Mouse (Mus musculus): ENCODE measurements around the gene Phrf1. TPM values are rescaled to one million over a fixed set of nuclear protein-coding genes. Genes with fewer than 3 reads are reported as not detected.
A peak's percentile ranks its signal among the peaks of the same experiment; 100 is the strongest.

Phrf1 gene
- polyA plus RNA-seq, 1 experiment from 2014 or later: 50.2 TPM

DNA sequence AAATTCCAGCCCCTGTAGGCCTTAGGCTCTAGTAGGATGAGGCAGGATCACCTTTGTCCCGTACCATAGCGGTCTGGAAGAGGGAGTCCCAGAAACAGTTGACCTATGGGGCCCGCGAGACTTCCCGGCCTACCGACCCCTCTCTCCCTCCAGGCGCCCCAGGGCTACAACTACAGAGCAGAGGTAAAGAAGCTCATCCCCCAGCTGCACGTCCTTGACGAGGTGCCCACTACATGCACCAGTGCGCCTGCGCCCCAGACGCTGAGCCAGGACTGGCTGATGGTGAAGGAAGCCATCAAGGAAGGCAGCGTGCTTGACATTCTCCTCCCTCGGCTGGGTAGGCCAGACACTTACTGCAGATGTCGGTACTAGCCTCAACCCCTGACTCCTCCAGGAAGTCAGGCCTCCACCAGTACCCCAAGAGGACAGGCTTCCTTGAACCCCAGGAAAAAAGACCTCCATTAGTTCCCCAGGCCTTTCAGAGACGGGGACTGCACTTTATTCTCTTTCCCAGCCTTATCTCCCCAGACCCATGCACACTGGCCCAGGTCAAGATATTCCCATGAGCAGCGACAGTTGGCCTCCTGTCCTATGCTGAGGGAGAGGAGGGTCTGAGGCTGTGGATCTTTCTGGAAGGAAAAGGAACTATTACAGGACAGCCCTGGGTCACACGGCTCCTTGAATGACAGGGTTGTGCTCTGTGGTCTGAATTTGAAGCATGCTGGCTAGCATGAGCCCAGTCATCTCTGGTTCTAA, 22.2 kb upstream of the Phrf1 start:
- Histone ChIP-seq H3K9me3 (replicated peaks; ENCODE audit: control insufficient read depth, low read length) (no peaks in the 10 kb centered on the region), H3K4me1 (ENCODE audit: control insufficient read depth, insufficient read depth, low read length) (peaks cover 5% of the 10 kb centered on the region), H3K27me3 (ENCODE audit: control insufficient read depth, insufficient read depth, low read length) (peaks cover 3% of the 10 kb centered on the region; the same call in 1 of the 2 replicates), H3K9ac (ENCODE audit: low read depth, low read length) (no peak overlapping the region), H3K4me3 (ENCODE audit: low read depth, low read length) (no peak overlapping the region), H3K36me3 (ENCODE audit: control insufficient read depth, insufficient read depth, low read length) (no peaks in the 10 kb centered on the region), H3K4me2 (no peak overlapping the region), H3K27ac (ENCODE audit: low read depth, low read length) (no peak overlapping the region)
- no peak for ATAC-seq (replicated peaks; ENCODE audit: insufficient number of reproducible peaks, low FRiP score, low TSS enrichment)
- 82% methylated on average over 18 of the region's 18 CpGs for WGBS (ENCODE audit: insufficient replicate concordance)

- H3K9me3 ChIP-seq (replicated peaks; ENCODE audit: control insufficient read depth, low read length): no peaks in the 10 kb centered on the region
- H3K4me1 ChIP-seq (ENCODE audit: control insufficient read depth, insufficient read depth, low read length): peaks cover 5% of the 10 kb centered on the region
- H3K4me3 ChIP-seq (ENCODE audit: low read depth, low read length): no peak overlapping the region
- WGBS (ENCODE audit: insufficient replicate concordance): 74% methylated on average over 3 of the region's 3 CpGs
- H3K9ac ChIP-seq (ENCODE audit: low read depth, low read length): no peak overlapping the region
- H3K36me3 ChIP-seq (ENCODE audit: control insufficient read depth, insufficient read depth, low read length): no peaks in the 10 kb centered on the region
- peaks cover 3% of the 10 kb centered on the region; the same call in 1 of the 2 replicates for H3K27me3 ChIP-seq (ENCODE audit: control insufficient read depth, insufficient read depth, low read length)
- ATAC-seq (replicated peaks; ENCODE audit: insufficient number of reproducible peaks, low FRiP score, low TSS enrichment): peak; percentile 71
- peak overlapping the region; percentile 24; the same call in 1 of the 2 replicates for H3K4me2 ChIP-seq
- peak overlapping the region; percentile 22; the same call in 1 of the 2 replicates for H3K27ac ChIP-seq (ENCODE audit: low read depth, low read length)
Measured at GRCm38 (mm10) chr7:141209526-141209925, 19.1 kb upstream of the Phrf1 start.

GRCm38 (mm10) chr7:141210137-141210536, 18.4 kb upstream of the Phrf1 start:
- 0 out of 2 replicates have a peak overlapping the region, but pooled peaks have one; percentile 6 for H3K4me2 ChIP-seq
- no peaks in the 10 kb centered on the region for H3K9me3 ChIP-seq (replicated peaks; ENCODE audit: control insufficient read depth, low read length)
- H3K4me1 ChIP-seq (ENCODE audit: control insufficient read depth, insufficient read depth, low read length): peaks cover 10% of the 10 kb centered on the region
- H3K4me3 ChIP-seq (ENCODE audit: low read depth, low read length): no peak overlapping the region
- WGBS (ENCODE audit: insufficient replicate concordance): 66% methylated on average over 12 of the region's 12 CpGs
- ATAC-seq (replicated peaks; ENCODE audit: insufficient number of reproducible peaks, low FRiP score, low TSS enrichment): no peak
- no peak overlapping the region for H3K9ac ChIP-seq (ENCODE audit: low read depth, low read length)
- H3K27me3 ChIP-seq (ENCODE audit: control insufficient read depth, insufficient read depth, low read length): peaks cover 3% of the 10 kb centered on the region; the same call in 1 of the 2 replicates
- no peak overlapping the region for H3K27ac ChIP-seq (ENCODE audit: low read depth, low read length)
- no peaks in the 10 kb centered on the region for H3K36me3 ChIP-seq (ENCODE audit: control insufficient read depth, insufficient read depth, low read length)

GRCm38 (mm10) chr7:141210606-141211131, 17.9 kb upstream of the Phrf1 start:
- Histone ChIP-seq H3K4me1 (ENCODE audit: control insufficient read depth, insufficient read depth, low read length) (peaks cover 10% of the 10 kb centered on the region), H3K4me3 (ENCODE audit: low read depth, low read length) (no peak overlapping the region), H3K36me3 (ENCODE audit: control insufficient read depth, insufficient read depth, low read length) (no peaks in the 10 kb centered on the region), H3K4me2 (no peak overlapping the region), H3K9ac (ENCODE audit: low read depth, low read length) (no peak overlapping the region), H3K27ac (ENCODE audit: low read depth, low read length) (no peak overlapping the region), H3K9me3 (replicated peaks; ENCODE audit: control insufficient read depth, low read length) (no peaks in the 10 kb centered on the region), H3K27me3 (ENCODE audit: control insufficient read depth, insufficient read depth, low read length) (peaks cover 3% of the 10 kb centered on the region; the same call in 1 of the 2 replicates)
- ATAC-seq (replicated peaks; ENCODE audit: insufficient number of reproducible peaks, low FRiP score, low TSS enrichment): no peak
- WGBS (ENCODE audit: insufficient replicate concordance): 86% methylated on average over 14 of the region's 14 CpGs

- Histone ChIP-seq H3K36me3 (ENCODE audit: control insufficient read depth, insufficient read depth, low read length) (no peaks in the 10 kb centered on the region), H3K4me2 (no peak overlapping the region), H3K27me3 (ENCODE audit: control insufficient read depth, insufficient read depth, low read length) (no peaks in the 10 kb centered on the region), H3K4me1 (ENCODE audit: control insufficient read depth, insufficient read depth, low read length) (peaks cover 20% of the 10 kb centered on the region), H3K9ac (ENCODE audit: low read depth, low read length) (no peak overlapping the region), H3K4me3 (ENCODE audit: low read depth, low read length) (no peak overlapping the region), H3K9me3 (replicated peaks; ENCODE audit: control insufficient read depth, low read length) (no peaks in the 10 kb centered on the region), H3K27ac (ENCODE audit: low read depth, low read length) (no peak overlapping the region)
- WGBS (ENCODE audit: insufficient replicate concordance): 84% methylated on average over 3 of the region's 3 CpGs
- no peak for ATAC-seq (replicated peaks; ENCODE audit: insufficient number of reproducible peaks, low FRiP score, low TSS enrichment)
Measured at GRCm38 (mm10) chr7:141213133-141213532, 15.5 kb upstream of the Phrf1 start.

DNA sequence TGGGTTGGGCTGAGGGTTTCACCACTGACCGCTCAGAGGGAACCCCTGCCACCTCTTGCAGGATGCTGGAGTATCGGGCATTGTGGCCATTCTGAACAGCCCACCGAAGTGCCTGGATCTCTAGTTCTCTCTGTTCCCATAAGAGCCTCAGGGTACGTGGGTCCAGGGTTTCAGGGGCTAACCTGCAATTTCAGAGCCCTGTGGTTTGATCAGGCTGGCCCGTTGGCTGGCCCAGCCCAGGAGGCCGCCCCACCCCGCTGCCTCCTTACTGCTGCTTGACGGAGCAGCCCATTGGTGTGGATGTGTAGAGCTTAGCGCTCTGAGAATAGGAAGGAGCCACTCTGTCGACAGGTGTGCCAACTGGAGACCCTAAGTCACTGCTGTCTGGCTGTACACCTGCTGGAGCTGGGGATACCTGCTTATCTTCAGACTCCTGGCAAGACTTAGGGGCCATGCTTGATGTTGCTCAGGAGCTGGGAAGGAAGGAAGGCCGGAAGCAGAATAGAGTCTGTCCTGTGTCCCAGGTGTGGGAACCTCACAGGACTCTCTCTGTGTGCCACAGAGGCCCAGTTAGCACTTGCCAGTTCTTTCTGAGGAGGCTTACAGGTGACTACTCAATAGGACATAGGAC, 14.9 kb upstream of the Phrf1 start, which contains the start of gene Lmntd2:
TSS of gene Lmntd2 (minus strand) at position 476 of the 631 bp plus-strand sequence.
- Histone ChIP-seq H3K27ac (ENCODE audit: low read depth, low read length) (peak within 1 kb of the TSS; percentile 70), H3K4me1 (ENCODE audit: control insufficient read depth, insufficient read depth, low read length) (peaks cover 20% of the 10 kb centered on the region), H3K4me3 (ENCODE audit: low read depth, low read length) (peak within 1 kb of the TSS; percentile 76), H3K27me3 (ENCODE audit: control insufficient read depth, insufficient read depth, low read length) (no peaks in the 10 kb centered on the region), H3K9ac (ENCODE audit: low read depth, low read length) (peak within 1 kb of the TSS; percentile 80), H3K4me2 (peak within 1 kb of the TSS; percentile 95), H3K36me3 (ENCODE audit: control insufficient read depth, insufficient read depth, low read length) (no peaks in the 10 kb centered on the region), H3K9me3 (replicated peaks; ENCODE audit: control insufficient read depth, low read length) (no peaks in the 10 kb centered on the region)
- WGBS (ENCODE audit: insufficient replicate concordance): 89% methylated on average over 11 of the region's 11 CpGs
- no peak for ATAC-seq (replicated peaks; ENCODE audit: insufficient number of reproducible peaks, low FRiP score, low TSS enrichment)

- Histone ChIP-seq H3K9ac (ENCODE audit: low read depth, low read length) (no peak overlapping the region), H3K27ac (ENCODE audit: low read depth, low read length) (no peak overlapping the region), H3K4me1 (ENCODE audit: control insufficient read depth, insufficient read depth, low read length) (peaks cover 20% of the 10 kb centered on the region), H3K4me3 (ENCODE audit: low read depth, low read length) (no peak overlapping the region), H3K9me3 (replicated peaks; ENCODE audit: control insufficient read depth, low read length) (no peaks in the 10 kb centered on the region), H3K4me2 (no peak overlapping the region), H3K36me3 (ENCODE audit: control insufficient read depth, insufficient read depth, low read length) (no peaks in the 10 kb centered on the region), H3K27me3 (ENCODE audit: control insufficient read depth, insufficient read depth, low read length) (no peaks in the 10 kb centered on the region)
- WGBS (ENCODE audit: insufficient replicate concordance): 77% methylated on average over 3 of the region's 3 CpGs
- ATAC-seq (replicated peaks; ENCODE audit: insufficient number of reproducible peaks, low FRiP score, low TSS enrichment): no peak
Measured at GRCm38 (mm10) chr7:141214310-141214709, 14.3 kb upstream of the Phrf1 start.

DNA sequence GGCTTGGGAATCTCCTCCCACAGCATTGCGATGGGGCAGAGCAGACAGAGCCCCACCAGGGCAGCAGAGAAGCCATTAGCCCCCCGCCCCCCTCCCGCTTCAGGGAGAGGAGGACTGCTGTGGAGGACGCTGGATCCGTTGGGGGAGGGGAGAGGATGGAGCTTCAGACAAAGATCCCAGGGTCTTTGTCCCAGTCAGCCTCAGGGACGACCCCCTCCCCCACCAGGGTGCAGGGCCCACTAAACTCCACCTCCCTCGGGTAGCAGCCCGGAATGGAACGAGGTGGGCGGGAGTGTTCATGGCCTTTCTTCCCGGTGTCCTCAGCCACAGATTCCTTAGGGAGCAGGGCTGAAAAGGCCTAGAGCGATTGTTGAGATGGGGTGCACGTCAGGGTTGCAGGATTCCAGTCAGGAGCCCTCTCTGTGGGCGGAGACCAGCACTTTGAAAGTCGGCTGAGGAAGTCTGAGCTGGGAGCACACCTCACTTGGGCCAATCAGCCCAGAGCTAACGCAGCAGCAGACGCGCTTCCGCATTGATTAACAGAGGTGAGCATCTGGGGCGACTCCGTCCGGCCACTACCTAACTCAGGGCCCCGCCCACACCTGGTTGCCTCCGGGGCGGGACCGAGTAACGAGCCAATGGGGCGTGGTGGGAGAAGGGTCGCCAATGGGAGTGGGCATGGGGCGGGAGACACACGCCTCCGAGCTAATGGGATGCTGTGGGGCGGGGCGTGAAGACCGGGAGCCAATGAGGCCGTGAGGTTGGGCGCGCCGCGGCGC, 13.3 kb upstream of the Phrf1 start, which contains the start of gene Rassf7:
TSS of gene Rassf7 (plus strand) at position 760 of the 779 bp plus-strand sequence.
- H3K4me2 ChIP-seq: peak within 1 kb of the TSS; percentile 95
- H3K4me3 ChIP-seq (ENCODE audit: low read depth, low read length): peak within 1 kb of the TSS; percentile 76
- H3K27ac ChIP-seq (ENCODE audit: low read depth, low read length): peak within 1 kb of the TSS; percentile 70
- H3K9ac ChIP-seq (ENCODE audit: low read depth, low read length): peak within 1 kb of the TSS; percentile 80
- no peaks in the 10 kb centered on the region for H3K36me3 ChIP-seq (ENCODE audit: control insufficient read depth, insufficient read depth, low read length)
- peak; percentile 96 for ATAC-seq (replicated peaks; ENCODE audit: insufficient number of reproducible peaks, low FRiP score, low TSS enrichment)
- H3K4me1 ChIP-seq (ENCODE audit: control insufficient read depth, insufficient read depth, low read length): peaks cover 15% of the 10 kb centered on the region
- no peaks in the 10 kb centered on the region for H3K9me3 ChIP-seq (replicated peaks; ENCODE audit: control insufficient read depth, low read length)
- H3K27me3 ChIP-seq (ENCODE audit: control insufficient read depth, insufficient read depth, low read length): no peaks in the 10 kb centered on the region
- WGBS (ENCODE audit: insufficient replicate concordance): under 1% methylated on average over 41 of the region's 41 CpGs

Data from heart, embryonic 11.5 days (tissue).